Mouse (Mus musculus) limb, embryonic 11.5 days (tissue): ENCODE measurements around the gene Tbl1x. TPM values are rescaled to one million over a fixed set of nuclear protein-coding genes. Genes with fewer than 3 reads are reported as not detected.

ENCODE experiments used
- ATAC-seq: fragments of 200-750 bp; cut with Nextera tagmentation; 2 replicates; pipeline ENCODE4 v1.8.0; 2017; ENCODE audit warnings: low read depth; ENCODE audit not compliant: insufficient number of reproducible peaks, low FRiP score, low TSS enrichment
- DNase-seq: peaks from one replicate; pipeline ENCODE4 v3.0.0-alpha.2; 2015; ENCODE audit warnings: low spot score
- H3K27ac ChIP-seq: fragments of 300-500 bp; sonication (generic); replicated peaks from 2 replicates; pipeline ENCODE4 v1.5.1; 2014; ENCODE audit warnings: low read depth, mild to moderate bottlenecking, low read length
- H3K27me3 ChIP-seq: fragments of 300-500 bp; sonication (generic); 2 replicates; pipeline ENCODE4 v1.6.1; 2014; ENCODE audit warnings: mild to moderate bottlenecking, low read length, mixed read lengths; ENCODE audit not compliant: control insufficient read depth, insufficient read depth
- H3K36me3 ChIP-seq: fragments of 300-500 bp; sonication (generic); 2 replicates; pipeline ENCODE4 v1.6.1; 2014; ENCODE audit warnings: mild to moderate bottlenecking, low read length, moderate library complexity, mixed read lengths; ENCODE audit not compliant: control insufficient read depth, insufficient read depth
- H3K4me1 ChIP-seq: fragments of 300-500 bp; sonication (generic); 2 replicates; pipeline ENCODE4 v1.6.1; 2014; ENCODE audit warnings: low read length, mixed read lengths; ENCODE audit not compliant: control insufficient read depth, insufficient read depth
- H3K4me2 ChIP-seq: fragments of 300-500 bp; sonication (generic); 2 replicates; pipeline ENCODE4 v1.6.1; 2014; ENCODE audit warnings: low read depth, mild to moderate bottlenecking, moderate library complexity; ENCODE audit not compliant: severe bottlenecking
- H3K4me3 ChIP-seq: fragments of 300-500 bp; sonication (generic); 2 replicates; pipeline ENCODE4 v1.5.1; 2014; ENCODE audit warnings: low read depth, low read length
- H3K9ac ChIP-seq: fragments of 300-500 bp; sonication (generic); 2 replicates; pipeline ENCODE4 v1.6.1; 2014; ENCODE audit warnings: mild to moderate bottlenecking, low read length
- H3K9me3 ChIP-seq: fragments of 300-500 bp; sonication (generic); 2 replicates; pipeline ENCODE4 v1.6.1; 2016; ENCODE audit warnings: low read length; ENCODE audit not compliant: control insufficient read depth
- WGBS: fragments of 180-500 bp; shearing (Covaris S2); extraction: QIAGEN DNeasy Blood & Tissue Kit; methylation state at CpG from one replicate; pipeline ENCODE4 v1.1.7; 2014; 5-methylcytosine and 5-hydroxymethylcytosine counted together
- polyA plus RNA-seq: library from polyadenylated mRNA; unstranded; fragments of >200 nt; fragmentation: Nextera tagmentation; extraction: Ambion mirVana; gene quantifications from 2 replicates; pipeline ENCODE4 v1.2.1, GENCODE M21; 2014

The Tbl1x gene
- polyA plus RNA-seq, 1 experiment from 2014 or later = 94.4 TPM

DNA sequence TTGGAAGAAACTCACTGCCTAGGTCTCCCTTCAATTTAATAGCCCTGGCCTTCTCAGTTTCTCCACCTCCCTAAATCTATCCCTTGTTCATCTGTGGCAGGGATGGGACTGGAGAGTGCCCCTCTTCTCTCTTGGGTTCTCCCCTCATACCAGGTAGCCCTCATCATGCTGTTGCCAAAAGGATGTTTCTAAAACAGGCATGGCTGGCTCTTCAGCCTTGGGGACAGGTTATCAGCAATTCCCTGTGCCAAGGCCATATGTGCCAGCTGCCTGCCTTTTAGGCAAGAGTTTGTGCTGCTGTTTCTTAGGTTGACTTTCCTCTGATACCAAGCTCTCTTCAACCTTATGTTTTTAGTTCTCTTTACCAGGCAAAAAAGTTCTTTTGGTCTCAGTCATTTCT is 39.6 kb downstream of the Tbl1x start:
- no peaks in the 10 kb centered on the region for H3K36me3 ChIP-seq

DNA sequence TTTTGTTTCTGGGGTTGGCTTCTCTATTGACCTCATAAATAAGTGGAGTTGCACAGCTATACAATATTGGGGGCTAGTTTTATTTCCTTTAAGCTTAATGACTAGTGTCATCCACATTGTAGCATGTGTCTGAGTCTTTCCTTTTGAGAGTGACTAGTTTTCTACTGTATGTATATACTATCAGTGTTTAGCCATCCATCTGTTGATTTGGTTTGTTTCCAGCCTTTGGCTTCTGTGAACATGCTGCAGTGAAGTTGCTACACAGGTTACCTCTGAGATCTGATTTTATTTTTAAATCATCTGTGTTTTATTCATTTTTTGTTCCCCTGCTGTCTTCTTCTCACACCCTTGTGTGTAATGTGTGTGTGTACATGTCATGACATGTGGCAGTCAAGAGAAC is 40.5 kb downstream of the Tbl1x start:
- Histone ChIP-seq H3K4me3 (no peak overlapping the region), H3K9me3 (no peaks in the 10 kb centered on the region), H3K4me2 (no peak overlapping the region), H3K27me3 (no peaks in the 10 kb centered on the region), H3K36me3 (no peaks in the 10 kb centered on the region), H3K4me1 (no peaks in the 10 kb centered on the region), H3K27ac (no peak overlapping the region), H3K9ac (no peak overlapping the region)
- ATAC-seq (no peak), DNase-seq (no peak)

More for the DNA sequence above, 39.6 kb downstream of the Tbl1x start:
- Histone ChIP-seq H3K4me2 (no peak overlapping the region), H3K9me3 (no peaks in the 10 kb centered on the region), H3K27ac (no peak overlapping the region), H3K27me3 (no peaks in the 10 kb centered on the region), H3K4me3 (no peak overlapping the region), H3K9ac (no peak overlapping the region), H3K4me1 (no peaks in the 10 kb centered on the region)
- ATAC-seq (no peak), DNase-seq (no peak)

DNA sequence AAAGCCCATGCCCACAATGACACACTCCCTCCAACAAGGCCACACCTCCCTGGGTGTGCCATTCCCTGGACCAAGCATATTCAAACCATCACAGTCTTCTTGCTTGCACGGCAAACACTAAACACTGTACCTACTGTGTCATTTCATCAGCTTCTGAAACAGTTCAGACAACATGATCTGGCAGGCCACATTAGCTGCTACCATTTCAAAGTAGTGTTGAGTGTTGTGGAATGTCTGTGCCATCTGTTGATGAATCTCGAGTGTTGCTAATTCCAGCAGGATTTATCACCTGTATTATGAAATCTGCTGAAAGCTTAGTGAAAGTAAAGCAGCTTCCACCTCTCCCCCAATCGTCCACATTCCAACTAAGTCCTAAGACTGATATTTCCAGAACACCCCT is 41.3 kb downstream of the Tbl1x start:
- no peak for ATAC-seq
- H3K27ac ChIP-seq = no peak overlapping the region
- DNase-seq = no peak
- no peaks in the 10 kb centered on the region for H3K9me3 ChIP-seq
- 73% methylated on average over 3 of the region's 3 CpGs for WGBS
- H3K4me2 ChIP-seq = no peak overlapping the region
- no peak overlapping the region for H3K9ac ChIP-seq
- no peak overlapping the region for H3K4me3 ChIP-seq
- no peaks in the 10 kb centered on the region for H3K4me1 ChIP-seq
- no peaks in the 10 kb centered on the region for H3K27me3 ChIP-seq
- no peaks in the 10 kb centered on the region for H3K36me3 ChIP-seq

DNA sequence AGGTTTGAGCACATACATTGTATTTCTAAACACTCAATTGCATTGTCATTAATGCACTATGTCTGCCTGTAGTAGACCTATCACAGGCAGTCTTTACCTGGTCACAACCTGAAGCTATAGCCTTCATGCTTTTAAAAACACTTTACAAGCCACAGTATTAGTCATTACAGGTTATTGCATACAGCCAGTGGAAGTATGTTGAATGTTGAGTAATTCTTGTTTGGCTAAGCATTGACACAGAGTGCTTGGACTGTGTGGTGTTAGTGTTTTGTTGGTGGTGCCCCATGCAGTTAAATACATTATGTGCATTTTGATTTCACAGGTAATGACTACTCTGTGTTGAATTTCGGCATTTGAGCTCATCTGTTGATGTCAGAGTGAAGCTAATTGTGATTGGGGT is 45.2 kb downstream of the Tbl1x start:
- 70% methylated on average over 1 of the region's 1 CpGs for WGBS
- Histone ChIP-seq H3K4me1 (no peaks in the 10 kb centered on the region), H3K27me3 (no peaks in the 10 kb centered on the region), H3K36me3 (no peaks in the 10 kb centered on the region), H3K27ac (no peak overlapping the region), H3K4me2 (no peak overlapping the region), H3K9me3 (no peaks in the 10 kb centered on the region), H3K9ac (no peak overlapping the region), H3K4me3 (no peak overlapping the region)
- DNase-seq = no peak
- no peak for ATAC-seq

DNA sequence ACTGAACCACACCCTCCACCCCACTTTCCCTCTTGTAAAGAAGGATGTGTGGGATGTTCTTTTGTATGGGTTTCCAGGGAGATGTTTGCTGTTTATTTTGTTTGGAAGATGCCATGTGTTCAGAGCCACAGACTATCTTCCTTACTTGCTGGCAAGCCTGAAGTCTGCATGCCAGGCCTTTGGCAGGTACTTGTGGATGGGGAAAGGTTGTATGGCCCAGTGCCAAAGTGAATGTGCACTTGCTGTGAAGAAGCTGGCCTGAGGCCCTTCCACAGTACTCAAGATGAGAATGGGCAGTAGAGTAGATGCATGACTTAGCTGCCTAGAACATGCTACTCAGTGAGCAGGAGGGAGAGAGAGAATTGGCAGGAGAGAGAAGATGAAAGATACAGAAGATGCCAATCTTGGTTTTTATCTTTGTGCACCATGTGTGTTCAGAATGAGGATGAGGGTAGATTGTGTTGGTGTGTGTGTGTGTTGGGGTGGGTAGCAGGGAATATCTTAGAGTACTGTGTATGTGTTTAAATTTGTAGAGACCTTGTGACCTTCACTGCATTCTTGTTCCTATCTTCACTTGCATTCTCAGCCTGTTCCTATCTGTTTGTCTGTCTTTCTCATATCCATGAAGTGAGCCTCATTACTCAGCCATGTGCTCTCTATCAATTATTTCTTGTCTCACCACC is 48.5 kb downstream of the Tbl1x start:
- DNase-seq = no peak
- Histone ChIP-seq H3K4me3 (no peak overlapping the region), H3K9ac (no peak overlapping the region), H3K9me3 (no peaks in the 10 kb centered on the region), H3K27ac (no peak overlapping the region), H3K36me3 (no peaks in the 10 kb centered on the region), H3K27me3 (no peaks in the 10 kb centered on the region), H3K4me1 (no peaks in the 10 kb centered on the region), H3K4me2 (no peak overlapping the region)
- ATAC-seq = no peak

DNA sequence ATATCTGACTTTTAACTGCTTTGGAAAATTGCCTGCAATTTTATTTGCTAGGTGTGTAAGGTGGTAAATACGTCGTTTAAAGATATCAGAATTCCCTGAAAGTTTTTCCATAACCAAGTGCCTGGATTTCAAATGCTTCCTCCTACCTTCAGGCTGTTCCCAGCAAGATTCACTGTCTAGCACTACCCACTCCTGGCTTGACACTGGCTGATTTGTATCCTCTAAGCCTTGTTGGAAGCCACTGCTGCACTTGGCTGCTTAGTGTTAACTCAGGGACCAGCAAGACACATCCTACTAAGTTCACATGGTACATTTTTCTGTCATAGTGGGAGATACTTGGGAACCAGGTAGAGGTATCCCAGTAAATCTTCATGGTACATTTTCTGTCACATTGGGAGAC is 52.8 kb downstream of the Tbl1x start:
- ATAC-seq (no peak), DNase-seq (no peak)
- no peak overlapping the region for H3K9ac ChIP-seq
- H3K9me3 ChIP-seq = no peaks in the 10 kb centered on the region
- H3K4me2 ChIP-seq = no peak overlapping the region
- H3K27ac ChIP-seq = no peak overlapping the region
- no peaks in the 10 kb centered on the region for H3K4me1 ChIP-seq
- WGBS = 84% methylated on average over 2 of the region's 2 CpGs
- no peaks in the 10 kb centered on the region for H3K36me3 ChIP-seq
- no peaks in the 10 kb centered on the region for H3K27me3 ChIP-seq
- H3K4me3 ChIP-seq = no peak overlapping the region

DNA sequence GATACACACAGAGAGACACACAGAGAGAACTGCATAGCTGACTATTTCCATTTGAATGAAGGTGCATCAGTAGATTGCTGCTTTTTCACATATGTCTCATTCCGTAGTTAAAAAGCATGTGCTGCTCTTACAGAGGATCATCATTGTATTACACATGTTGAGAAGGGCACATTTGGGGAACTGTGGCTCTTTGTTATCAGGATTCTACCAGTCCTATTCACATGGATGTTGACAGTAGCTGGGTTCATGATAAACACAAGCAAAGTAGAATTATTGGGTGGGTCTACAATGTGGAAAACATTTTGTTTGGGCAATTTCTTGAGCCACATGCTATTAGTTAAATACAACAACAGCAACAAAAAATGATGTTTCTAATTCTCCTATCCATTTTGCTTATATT is 55.9 kb downstream of the Tbl1x start:
- Histone ChIP-seq H3K9me3 (no peaks in the 10 kb centered on the region), H3K4me2 (no peak overlapping the region), H3K36me3 (no peaks in the 10 kb centered on the region), H3K27me3 (no peaks in the 10 kb centered on the region), H3K9ac (no peak overlapping the region), H3K4me3 (no peak overlapping the region), H3K27ac (no peak overlapping the region), H3K4me1 (no peaks in the 10 kb centered on the region)
- no peak for DNase-seq
- 89% methylated on average over 1 of the region's 1 CpGs for WGBS
- no peak for ATAC-seq

DNA sequence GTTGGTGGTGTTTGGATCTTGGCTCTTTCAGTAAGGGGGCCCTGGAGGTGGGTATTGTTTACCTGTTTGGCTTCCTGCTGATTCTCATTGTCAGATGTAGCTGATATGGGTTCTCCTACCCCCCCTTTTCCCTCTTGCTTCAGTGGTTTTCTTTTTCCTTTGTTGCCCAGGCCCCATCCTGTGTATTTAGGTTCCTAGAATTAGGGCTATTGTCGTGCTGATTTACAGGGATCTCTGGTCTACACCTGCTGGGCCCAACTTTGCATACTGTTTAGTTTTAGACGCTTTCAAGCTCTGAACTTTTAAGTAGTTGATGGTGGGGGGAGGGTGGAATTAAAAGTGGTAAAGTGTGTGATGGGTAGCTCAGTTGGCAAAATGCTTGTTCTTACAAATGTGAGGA is 57.2 kb downstream of the Tbl1x start:
- no peak overlapping the region for H3K4me2 ChIP-seq
- ATAC-seq (no peak), DNase-seq (no peak)
- WGBS = 29% methylated on average over 2 of the region's 2 CpGs
- H3K9me3 ChIP-seq = no peaks in the 10 kb centered on the region
- H3K27ac ChIP-seq = no peak overlapping the region
- H3K27me3 ChIP-seq = no peaks in the 10 kb centered on the region
- H3K36me3 ChIP-seq = no peaks in the 10 kb centered on the region
- no peak overlapping the region for H3K9ac ChIP-seq
- H3K4me1 ChIP-seq = no peaks in the 10 kb centered on the region
- no peak overlapping the region for H3K4me3 ChIP-seq

DNA sequence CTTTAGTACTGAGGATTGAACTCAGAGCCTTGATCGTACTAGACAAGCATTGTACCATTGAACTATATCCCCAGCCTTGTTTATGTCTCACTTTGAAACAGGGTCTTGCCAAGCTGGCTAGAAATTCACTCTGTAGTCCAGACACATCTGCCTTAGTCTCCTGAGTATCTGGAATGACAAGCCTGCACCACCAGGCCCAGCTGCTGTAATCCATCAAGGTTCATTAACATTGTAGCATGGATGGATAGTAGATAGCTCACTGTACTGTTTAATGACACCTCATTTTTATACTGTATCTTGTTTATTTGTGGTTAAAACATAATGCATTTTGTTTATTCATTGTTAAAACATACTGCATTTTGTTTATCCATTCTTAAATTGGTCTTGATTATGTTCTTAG is 62.9 kb downstream of the Tbl1x start:
- Histone ChIP-seq H3K9me3 (no peaks in the 10 kb centered on the region), H3K27me3 (no peaks in the 10 kb centered on the region), H3K4me3 (no peak overlapping the region), H3K9ac (no peak overlapping the region), H3K4me1 (no peaks in the 10 kb centered on the region), H3K27ac (no peak overlapping the region), H3K4me2 (no peak overlapping the region), H3K36me3 (no peaks in the 10 kb centered on the region)
- 90% methylated on average over 1 of the region's 1 CpGs for WGBS
- DNase-seq (no peak), ATAC-seq (no peak)
